Mouse (Mus musculus): ENCODE results near the gene Kremen1. TPM values are rescaled to one million over a fixed set of nuclear protein-coding genes. Genes with fewer than 3 reads are reported as not detected.

Kremen1 gene
- 1.4 TPM for polyA plus RNA-seq (2014; fragmentation: Illumina TruSeq; extraction: RNeasy Lipid Tissue Mini Kit (QIAGEN cat#74804); ENCODE audit: low read depth, low replicate concordance)

DNA sequence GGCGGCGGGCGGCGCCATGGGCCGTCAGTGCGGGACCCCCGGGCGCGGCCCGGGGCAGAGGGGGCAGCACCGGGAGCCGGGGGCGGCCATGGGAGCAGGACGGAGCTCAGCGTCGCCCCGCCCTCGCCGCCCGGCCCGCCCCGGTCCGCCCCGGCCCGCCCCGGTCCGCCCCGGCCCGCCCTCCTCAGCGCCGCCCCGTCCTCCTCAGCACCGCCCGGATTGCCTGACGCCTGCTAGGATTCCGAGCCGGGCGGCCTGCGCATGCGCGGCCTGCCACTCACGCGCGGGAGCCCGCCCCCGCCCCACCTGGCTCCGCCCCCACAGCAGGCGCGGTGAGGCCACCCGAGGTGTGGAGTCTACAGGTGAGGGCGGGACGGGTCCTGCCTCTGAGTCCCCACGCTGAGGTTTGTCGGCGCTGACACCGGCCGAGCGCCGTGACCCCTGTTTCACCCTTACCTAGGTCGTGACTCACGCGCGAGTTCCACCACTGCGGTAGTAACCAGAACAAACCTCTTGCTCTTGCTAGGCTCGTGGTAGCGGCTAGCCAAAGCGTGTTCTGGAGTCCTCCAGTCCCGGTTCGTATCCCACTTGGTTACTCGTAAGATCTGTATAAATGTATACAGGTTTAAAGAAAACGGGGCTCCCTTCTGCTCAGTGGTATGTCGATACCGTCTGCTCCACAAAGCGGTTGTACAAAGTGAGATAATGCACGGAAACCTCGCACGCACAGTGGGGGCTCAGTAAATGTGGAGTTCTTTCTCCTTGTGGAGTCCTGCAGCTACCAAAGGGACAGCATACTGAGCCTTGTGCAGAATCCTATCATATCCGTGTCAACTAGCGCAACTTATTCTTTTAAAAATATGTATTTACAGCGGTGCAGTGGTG, at the start of gene Kremen1:
TSS of gene Kremen1 (minus strand) at position 51 of the 885 bp plus-strand sequence.

DNA sequence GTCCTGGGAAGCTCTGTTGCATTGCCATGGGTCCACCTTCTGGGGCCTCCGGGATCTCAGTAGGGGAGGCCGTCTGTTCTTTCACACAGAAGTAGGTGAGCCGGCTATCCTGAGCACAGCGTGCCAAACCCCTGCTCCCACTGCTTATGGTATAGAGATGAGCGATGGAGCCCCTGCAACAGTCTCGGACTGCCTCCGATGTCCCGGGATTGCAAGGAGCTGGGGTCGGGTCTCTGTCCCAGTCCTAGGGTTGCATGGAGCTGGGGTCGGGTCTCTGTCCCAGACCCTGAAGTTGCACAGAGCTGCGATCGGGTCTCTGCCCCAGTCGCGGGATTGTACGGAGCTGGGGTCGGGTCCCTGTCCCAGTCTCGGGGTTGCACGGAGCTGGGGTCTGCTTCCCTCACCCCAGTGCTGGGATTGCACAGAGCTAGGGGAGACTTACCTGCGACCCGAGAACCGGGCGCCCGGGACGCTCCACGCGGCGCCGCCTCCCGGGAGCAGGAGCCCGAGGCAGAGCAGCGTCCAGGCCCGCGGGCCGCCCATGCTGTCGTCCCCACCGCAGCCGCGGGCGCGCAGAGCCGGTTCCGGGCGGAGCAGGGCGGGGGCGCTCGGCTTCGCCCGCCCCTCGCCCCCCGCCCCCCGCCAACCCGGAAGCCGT, 109.5 kb downstream of the Kremen1 start, which contains the start of gene Emid1:
TSS of gene Emid1 (minus strand) at position 578 of the 658 bp plus-strand sequence.

Other genes starting within 250 kb of the Kremen1 start
- not detected for gene Rasl10a, start 203.4 kb downstream of the Kremen1 start, polyA plus RNA-seq (2014; fragmentation: Illumina TruSeq; extraction: RNeasy Lipid Tissue Mini Kit (QIAGEN cat#74804); ENCODE audit: low read depth, low replicate concordance)
- gene Gas2l1, start 196.2 kb downstream of the Kremen1 start, polyA plus RNA-seq (2014; fragmentation: Illumina TruSeq; extraction: RNeasy Lipid Tissue Mini Kit (QIAGEN cat#74804); ENCODE audit: low read depth, low replicate concordance), result 1.3 TPM
- 0.56 TPM for gene Rhbdd3, start 162.6 kb downstream of the Kremen1 start, polyA plus RNA-seq (2014; fragmentation: Illumina TruSeq; extraction: RNeasy Lipid Tissue Mini Kit (QIAGEN cat#74804); ENCODE audit: low read depth, low replicate concordance)
- gene Ewsr1, start 162.3 kb downstream of the Kremen1 start, polyA plus RNA-seq (2014; fragmentation: Illumina TruSeq; extraction: RNeasy Lipid Tissue Mini Kit (QIAGEN cat#74804); ENCODE audit: low read depth, low replicate concordance), result 103 TPM
- not detected for gene Emid1, start 109.3 kb downstream of the Kremen1 start, polyA plus RNA-seq (2014; fragmentation: Illumina TruSeq; extraction: RNeasy Lipid Tissue Mini Kit (QIAGEN cat#74804); ENCODE audit: low read depth, low replicate concordance)
- 4.7 TPM for gene Znrf3, start 183.3 kb upstream of the Kremen1 start, polyA plus RNA-seq (2014; fragmentation: Illumina TruSeq; extraction: RNeasy Lipid Tissue Mini Kit (QIAGEN cat#74804); ENCODE audit: low read depth, low replicate concordance)

Data from liver, adult 10 weeks (tissue).